Mouse (Mus musculus): ENCODE measurements around the gene 5730522E02Rik.

- TF ChIP-seq CTCF (IDR thresholded peaks at IDR 0.05; ENCODE audit: extremely low read depth, insufficient read depth, insufficient read length, insufficient replicate concordance) (no peak), POLR2A (IDR thresholded peaks at IDR 0.05; ENCODE audit: low read depth, low read length) (no peak)
These were observed 210.8 kb downstream of the 5730522E02Rik start for GRCm38 (mm10) chr11:25999738-26000137.
